Mouse (Mus musculus) spleen, postnatal 14 days (tissue): ENCODE measurements around the gene Pde10a.

ENCODE experiments used
- DNase-seq, 2 experiments: peaks; one replicate each; pipeline ENCODE4 v3.0.0; 2021 to 2022; ENCODE audit warnings: low spot score in 2 of 2

The Pde10a gene

DNA sequence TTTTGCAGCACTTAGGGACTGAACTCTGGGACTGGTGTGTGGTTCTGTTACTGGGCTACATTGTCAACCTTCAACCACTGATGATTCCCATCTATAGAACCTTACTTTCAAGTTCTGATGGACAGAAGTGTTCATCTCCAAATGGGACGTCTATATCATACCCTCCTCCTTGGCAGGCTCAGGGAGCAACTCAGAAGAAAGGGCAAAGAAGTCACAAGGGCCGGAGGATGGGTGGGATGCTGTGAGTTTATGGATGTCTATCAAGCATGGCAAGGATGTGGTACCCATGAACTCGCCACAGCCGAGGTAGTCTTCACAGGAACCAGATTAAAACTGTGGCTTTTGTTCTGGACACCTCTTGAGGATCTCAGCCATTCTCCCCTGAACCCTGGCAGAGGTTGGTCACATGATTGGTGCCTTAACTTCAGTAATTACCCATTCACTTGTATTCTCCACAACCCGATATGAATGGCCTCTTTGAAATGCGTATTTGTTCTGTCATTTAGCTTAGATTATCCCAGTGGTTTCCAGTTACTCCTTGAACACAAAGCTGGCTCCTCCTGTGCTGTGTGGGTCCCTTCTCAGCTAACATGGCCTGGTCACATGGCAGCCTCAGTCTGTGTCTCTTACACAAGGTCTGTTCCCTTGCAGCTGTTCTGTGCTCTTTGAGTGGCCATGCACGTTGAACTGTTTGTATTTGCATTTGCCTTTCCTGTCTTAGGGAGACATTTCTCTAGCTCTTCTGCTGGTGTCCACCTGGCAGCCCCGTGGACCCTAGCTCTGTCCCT, 510.6 kb downstream of the Pde10a start:
- DNase-seq: no peak
